Mouse (Mus musculus): ENCODE measurements around the gene Dlg5. TPM values are rescaled to one million over a fixed set of nuclear protein-coding genes. Genes with fewer than 3 reads are reported as not detected.

The Dlg5 gene
- polyA plus RNA-seq, 1 experiment from 2014 or later = 18.4 TPM

- H3K27ac ChIP-seq (ENCODE audit: low read depth, low read length) = no peak overlapping the region
- no peak overlapping the region for H3K4me3 ChIP-seq (ENCODE audit: low read length)
- ATAC-seq = no peak
- no peak overlapping the region for H3K9ac ChIP-seq (ENCODE audit: low read depth, low read length)
- H3K9me3 ChIP-seq (ENCODE audit: control insufficient read depth, low read length) = no peaks in the 10 kb centered on the region
- H3K36me3 ChIP-seq (ENCODE audit: control insufficient read depth, insufficient read depth, low read length) = peaks cover 19% of the 10 kb centered on the region
- no peak overlapping the region for H3K4me2 ChIP-seq (ENCODE audit: low read length)
- 86% methylated on average over 7 of the region's 7 CpGs for WGBS
- no peaks in the 10 kb centered on the region for H3K4me1 ChIP-seq (ENCODE audit: control insufficient read depth, insufficient read depth, low read depth, low read length)
- H3K27me3 ChIP-seq (replicated peaks; ENCODE audit: control insufficient read depth, insufficient read depth, low read length) = no peaks in the 10 kb centered on the region
These were observed 111.0 kb downstream of the Dlg5 start for GRCm38 (mm10) chr14:24134623-24135290.

DNA sequence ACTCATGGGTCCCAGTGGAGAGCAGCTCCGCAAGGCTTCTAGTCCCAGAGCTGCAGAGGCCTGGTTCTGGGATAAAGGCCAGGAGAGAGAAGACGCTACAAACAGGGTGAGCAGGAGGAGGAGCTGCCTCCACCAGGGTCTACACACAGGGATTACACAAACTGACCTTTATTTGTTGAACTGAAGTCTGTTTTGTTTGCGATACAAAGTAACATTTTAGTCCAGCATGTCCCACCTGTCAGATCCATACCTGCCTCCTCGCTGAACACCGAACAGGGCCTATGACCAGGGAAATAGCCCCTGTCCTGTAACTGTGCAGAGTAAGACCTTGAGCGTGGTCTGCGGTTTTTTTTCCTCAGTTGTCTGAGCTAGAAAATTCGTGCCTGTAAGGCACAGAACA lies 111.9 kb downstream of the Dlg5 start:
- Histone ChIP-seq H3K9me3 (ENCODE audit: control insufficient read depth, low read length) (no peaks in the 10 kb centered on the region), H3K27me3 (replicated peaks; ENCODE audit: control insufficient read depth, insufficient read depth, low read length) (no peaks in the 10 kb centered on the region), H3K4me2 (ENCODE audit: low read length) (no peak overlapping the region), H3K36me3 (ENCODE audit: control insufficient read depth, insufficient read depth, low read length) (peaks cover 11% of the 10 kb centered on the region), H3K4me1 (ENCODE audit: control insufficient read depth, insufficient read depth, low read depth, low read length) (no peaks in the 10 kb centered on the region), H3K4me3 (ENCODE audit: low read length) (no peak overlapping the region), H3K27ac (ENCODE audit: low read depth, low read length) (no peak overlapping the region), H3K9ac (ENCODE audit: low read depth, low read length) (no peak overlapping the region)
- 86% methylated on average over 8 of the region's 8 CpGs for WGBS
- no peak for ATAC-seq

GRCm38 (mm10) chr14:24132092-24132491 lies 113.6 kb downstream of the Dlg5 start:
- Histone ChIP-seq H3K9me3 (ENCODE audit: control insufficient read depth, low read length) (no peaks in the 10 kb centered on the region), H3K4me1 (ENCODE audit: control insufficient read depth, insufficient read depth, low read depth, low read length) (no peaks in the 10 kb centered on the region), H3K9ac (ENCODE audit: low read depth, low read length) (no peak overlapping the region), H3K27me3 (replicated peaks; ENCODE audit: control insufficient read depth, insufficient read depth, low read length) (no peaks in the 10 kb centered on the region), H3K4me3 (ENCODE audit: low read length) (no peak overlapping the region), H3K36me3 (ENCODE audit: control insufficient read depth, insufficient read depth, low read length) (peaks cover 11% of the 10 kb centered on the region), H3K27ac (ENCODE audit: low read depth, low read length) (no peak overlapping the region), H3K4me2 (ENCODE audit: low read length) (no peak overlapping the region)
- no peak for ATAC-seq
- WGBS = 54% methylated on average over 4 of the region's 4 CpGs

GRCm38 (mm10) chr14:24125069-24125468 lies 120.7 kb downstream of the Dlg5 start:
- 78% methylated on average over 2 of the region's 2 CpGs for WGBS
- Histone ChIP-seq H3K4me1 (ENCODE audit: control insufficient read depth, insufficient read depth, low read depth, low read length) (no peaks in the 10 kb centered on the region), H3K36me3 (ENCODE audit: control insufficient read depth, insufficient read depth, low read length) (no peaks in the 10 kb centered on the region)

GRCm38 (mm10) chr14:24124171-24124570 lies 121.5 kb downstream of the Dlg5 start:
- H3K9me3 ChIP-seq (ENCODE audit: control insufficient read depth, low read length) = no peaks in the 10 kb centered on the region

More at GRCm38 (mm10) chr14:24125069-24125468, 120.7 kb downstream of the Dlg5 start:
- ATAC-seq = no peak
- Histone ChIP-seq H3K4me3 (ENCODE audit: low read length) (no peak overlapping the region), H3K27me3 (replicated peaks; ENCODE audit: control insufficient read depth, insufficient read depth, low read length) (no peaks in the 10 kb centered on the region), H3K9me3 (ENCODE audit: control insufficient read depth, low read length) (no peaks in the 10 kb centered on the region), H3K9ac (ENCODE audit: low read depth, low read length) (no peak overlapping the region), H3K27ac (ENCODE audit: low read depth, low read length) (no peak overlapping the region), H3K4me2 (ENCODE audit: low read length) (no peak overlapping the region)

DNA sequence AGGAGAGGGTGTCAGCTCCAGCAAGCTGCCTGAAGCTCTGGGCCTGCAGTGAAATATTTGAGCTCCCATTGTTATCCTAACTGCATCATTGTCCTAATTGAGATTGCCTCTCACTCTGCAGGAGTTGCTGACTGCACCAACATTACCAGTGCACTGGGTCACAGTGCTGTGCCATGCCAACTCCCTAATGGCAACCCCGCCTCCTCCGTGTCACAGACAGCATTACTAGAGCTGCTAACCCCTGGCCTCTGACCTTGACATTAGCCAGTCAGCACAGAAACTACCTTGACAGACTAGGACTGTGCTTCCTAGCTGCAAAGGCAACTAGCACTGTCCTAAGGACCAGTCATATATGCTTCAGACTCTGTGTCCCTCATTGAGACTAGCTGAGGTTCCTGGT lies 139.0 kb downstream of the Dlg5 start:
- WGBS = 80% methylated on average over 2 of the region's 2 CpGs
- no peaks in the 10 kb centered on the region for H3K9me3 ChIP-seq (ENCODE audit: control insufficient read depth, low read length)

More at GRCm38 (mm10) chr14:24124171-24124570, 121.5 kb downstream of the Dlg5 start:
- Histone ChIP-seq H3K4me2 (ENCODE audit: low read length) (no peak overlapping the region), H3K27me3 (replicated peaks; ENCODE audit: control insufficient read depth, insufficient read depth, low read length) (no peaks in the 10 kb centered on the region), H3K36me3 (ENCODE audit: control insufficient read depth, insufficient read depth, low read length) (no peaks in the 10 kb centered on the region), H3K4me1 (ENCODE audit: control insufficient read depth, insufficient read depth, low read depth, low read length) (no peaks in the 10 kb centered on the region), H3K27ac (ENCODE audit: low read depth, low read length) (no peak overlapping the region), H3K4me3 (ENCODE audit: low read length) (no peak overlapping the region), H3K9ac (ENCODE audit: low read depth, low read length) (no peak overlapping the region)
- WGBS = 35% methylated on average over 1 of the region's 1 CpGs
- ATAC-seq = no peak

DNA sequence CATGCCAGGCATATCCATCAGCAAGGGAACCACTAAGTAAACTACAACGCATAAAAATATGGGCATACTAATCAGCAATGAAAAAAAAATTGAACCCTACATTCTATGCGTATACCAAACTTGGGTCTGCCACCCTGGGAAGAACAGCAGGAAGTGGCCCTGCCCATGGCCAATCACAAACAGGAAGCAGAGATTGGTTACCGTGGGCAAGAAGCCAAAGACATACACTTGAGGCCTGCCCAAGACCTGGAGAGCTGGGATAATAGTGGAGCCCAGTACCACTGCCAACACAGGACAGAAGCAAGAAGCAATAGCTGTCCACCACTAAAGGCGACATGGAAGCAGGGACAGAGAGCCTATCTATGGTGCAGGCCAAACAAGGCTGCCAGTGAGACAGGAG lies 146.9 kb downstream of the Dlg5 start:
- Histone ChIP-seq H3K27ac (ENCODE audit: low read depth, low read length) (no peak overlapping the region), H3K4me3 (ENCODE audit: low read length) (no peak overlapping the region), H3K4me2 (ENCODE audit: low read length) (no peak overlapping the region), H3K9ac (ENCODE audit: low read depth, low read length) (no peak overlapping the region), H3K4me1 (ENCODE audit: control insufficient read depth, insufficient read depth, low read depth, low read length) (no peaks in the 10 kb centered on the region), H3K36me3 (ENCODE audit: control insufficient read depth, insufficient read depth, low read length) (no peaks in the 10 kb centered on the region), H3K27me3 (replicated peaks; ENCODE audit: control insufficient read depth, insufficient read depth, low read length) (no peaks in the 10 kb centered on the region), H3K9me3 (ENCODE audit: control insufficient read depth, low read length) (no peaks in the 10 kb centered on the region)
- 85% methylated on average over 4 of the region's 4 CpGs for WGBS
- ATAC-seq = no peak

More for the DNA sequence above, 139.0 kb downstream of the Dlg5 start:
- Histone ChIP-seq H3K36me3 (ENCODE audit: control insufficient read depth, insufficient read depth, low read length) (no peaks in the 10 kb centered on the region), H3K4me1 (ENCODE audit: control insufficient read depth, insufficient read depth, low read depth, low read length) (no peaks in the 10 kb centered on the region), H3K9ac (ENCODE audit: low read depth, low read length) (no peak overlapping the region), H3K4me2 (ENCODE audit: low read length) (no peak overlapping the region), H3K27ac (ENCODE audit: low read depth, low read length) (no peak overlapping the region), H3K4me3 (ENCODE audit: low read length) (no peak overlapping the region), H3K27me3 (replicated peaks; ENCODE audit: control insufficient read depth, insufficient read depth, low read length) (no peaks in the 10 kb centered on the region)
- ATAC-seq = no peak

DNA sequence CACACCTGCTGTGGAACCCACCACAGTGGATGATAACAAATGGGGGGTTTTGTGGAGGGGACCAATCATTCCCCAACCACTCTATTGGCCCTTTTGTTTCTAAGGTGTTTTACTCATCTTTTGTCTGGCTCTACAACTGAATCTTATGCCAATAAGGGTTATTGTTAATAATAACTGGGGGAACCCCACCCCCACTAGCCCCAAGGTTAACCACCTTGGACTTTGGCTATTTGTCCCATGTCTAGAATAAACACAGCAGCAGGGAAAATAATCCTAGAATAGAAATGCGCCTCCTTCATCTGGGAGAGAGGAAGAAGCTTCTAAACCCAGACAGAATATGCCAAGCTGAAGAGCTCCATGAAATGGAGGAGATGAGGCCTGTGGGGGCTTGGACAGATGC lies 151.1 kb downstream of the Dlg5 start:
- no peaks in the 10 kb centered on the region for H3K36me3 ChIP-seq (ENCODE audit: control insufficient read depth, insufficient read depth, low read length)
- no peaks in the 10 kb centered on the region for H3K4me1 ChIP-seq (ENCODE audit: control insufficient read depth, insufficient read depth, low read depth, low read length)
- H3K27me3 ChIP-seq (replicated peaks; ENCODE audit: control insufficient read depth, insufficient read depth, low read length) = no peaks in the 10 kb centered on the region
- no peaks in the 10 kb centered on the region for H3K9me3 ChIP-seq (ENCODE audit: control insufficient read depth, low read length)
- H3K9ac ChIP-seq (ENCODE audit: low read depth, low read length) = no peak overlapping the region
- H3K4me2 ChIP-seq (ENCODE audit: low read length) = no peak overlapping the region
- no peak for ATAC-seq
- H3K27ac ChIP-seq (ENCODE audit: low read depth, low read length) = no peak overlapping the region
- 100% methylated on average over 1 of the region's 1 CpGs for WGBS
- no peak overlapping the region for H3K4me3 ChIP-seq (ENCODE audit: low read length)

DNA sequence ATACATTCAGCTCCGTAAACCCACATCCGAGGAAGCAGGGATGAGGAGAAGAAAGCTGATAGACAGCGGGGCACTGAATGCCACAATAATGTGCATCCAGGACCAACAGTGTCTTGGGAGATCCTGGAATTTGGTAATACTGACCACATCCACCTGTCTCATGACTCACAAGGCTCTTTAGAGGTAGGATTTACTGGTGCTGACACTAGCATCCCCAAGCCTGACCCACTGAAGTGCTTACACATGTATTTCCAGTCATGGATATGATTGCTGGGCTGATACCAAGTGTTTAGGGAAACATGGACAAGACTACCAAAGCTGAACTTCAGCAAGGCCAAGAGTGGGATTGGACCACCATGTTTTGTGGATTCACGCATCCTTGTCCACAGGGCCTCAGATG lies 152.5 kb downstream of the Dlg5 start:
- no peak for ATAC-seq
- no peak overlapping the region for H3K4me2 ChIP-seq (ENCODE audit: low read length)
- 93% methylated on average over 4 of the region's 4 CpGs for WGBS

More for the DNA sequence above, 152.5 kb downstream of the Dlg5 start:
- H3K4me3 ChIP-seq (ENCODE audit: low read length) = no peak overlapping the region
- no peaks in the 10 kb centered on the region for H3K9me3 ChIP-seq (ENCODE audit: control insufficient read depth, low read length)
- no peaks in the 10 kb centered on the region for H3K36me3 ChIP-seq (ENCODE audit: control insufficient read depth, insufficient read depth, low read length)
- H3K27ac ChIP-seq (ENCODE audit: low read depth, low read length) = no peak overlapping the region
- H3K27me3 ChIP-seq (replicated peaks; ENCODE audit: control insufficient read depth, insufficient read depth, low read length) = no peaks in the 10 kb centered on the region
- H3K4me1 ChIP-seq (ENCODE audit: control insufficient read depth, insufficient read depth, low read depth, low read length) = no peaks in the 10 kb centered on the region
- H3K9ac ChIP-seq (ENCODE audit: low read depth, low read length) = no peak overlapping the region
